Mouse (Mus musculus) CH12.LX (cell line): Measurements from ENCODE around the gene Mecr. TPM values are rescaled to one million over a fixed set of nuclear protein-coding genes. Genes with fewer than 3 reads are reported as not detected.
A peak's percentile ranks its signal among the peaks of the same experiment; 100 is the strongest.

ENCODE experiments used
- DNase-seq: peaks from one replicate; pipeline ENCODE4 v3.0.0-alpha.2; 2013; ENCODE audit errors: extremely low read depth
- H3K27ac ChIP-seq: 2 replicates; pipeline ENCODE4 v1.5.1; 2012; ENCODE audit warnings: low read depth, mild to moderate bottlenecking, control low read depth, moderate library complexity; ENCODE audit not compliant: insufficient read depth
- H3K27me3 ChIP-seq: replicated peaks from 2 replicates; pipeline ENCODE3; 2012; ENCODE audit warnings: inconsistent platforms
- H3K36me3 ChIP-seq, 2 experiments: replicated peaks in 1 of 2; 2 replicates each; pipeline versions ENCODE3 to v1.6.1; 2012; ENCODE audit warnings: inconsistent platforms in 1 of 2, low read length in 1 of 2, mild to moderate bottlenecking in 1 of 2, mixed read lengths in 1 of 2, moderate library complexity in 1 of 2; ENCODE audit not compliant: control insufficient read depth in 1 of 2, insufficient read depth in 1 of 2
- H3K4me1 ChIP-seq, 2 experiments: 2 replicates each; pipeline ENCODE4 v1.6.1; 2012; ENCODE audit warnings: inconsistent platforms in 1 of 2, moderate library complexity in 1 of 2; ENCODE audit not compliant: insufficient read depth in 2 of 2, control insufficient read depth in 1 of 2
- H3K4me2 ChIP-seq: 2 replicates; pipeline ENCODE4 v1.6.1; 2012; ENCODE audit warnings: low read depth, mild to moderate bottlenecking, control low read depth; ENCODE audit not compliant: poor library complexity, insufficient read depth, severe bottlenecking
- H3K4me3 ChIP-seq, 3 experiments: fragments of 150-350 bp in 1 of 3; sonication (generic) in 1 of 3; replicated peaks in 1 of 3; 2 replicates each; pipeline versions ENCODE3 to v1.5.1; 2011 to 2012; ENCODE audit warnings: low read depth in 2 of 3, low read length in 2 of 3, mild to moderate bottlenecking in 2 of 3, moderate library complexity in 2 of 3, control low read depth in 1 of 3, improper control_type of control experiment in 1 of 3, inconsistent platforms in 1 of 3, mixed read lengths in 1 of 3; ENCODE audit not compliant: poor library complexity in 1 of 3
- H3K79me2 ChIP-seq: replicated peaks from 2 replicates; pipeline ENCODE4 v1.6.1; 2012; ENCODE audit warnings: mild to moderate bottlenecking, moderate library complexity; ENCODE audit not compliant: control insufficient read depth, poor library complexity, insufficient read depth, severe bottlenecking; ENCODE audit errors: extremely low read depth
- H3K9ac ChIP-seq: 2 replicates; pipeline ENCODE4 v1.6.1; 2012; ENCODE audit warnings: low read depth, mild to moderate bottlenecking, control low read depth, moderate library complexity; ENCODE audit not compliant: insufficient read depth
- H3K9me3 ChIP-seq: replicated peaks from 2 replicates; pipeline ENCODE3; 2012; ENCODE audit warnings: low read length, inconsistent platforms, mixed read lengths
- CHD1 ChIP-seq: IDR thresholded peaks from 2 replicates; pipeline ENCODE4 v1.6.1; 2012; ENCODE audit warnings: low read depth, low read length, improper control_type of control experiment, inconsistent platforms
- CHD2 ChIP-seq: IDR thresholded peaks from 2 replicates; pipeline ENCODE4 v1.6.1; 2011; ENCODE audit warnings: low read length, improper control_type of control experiment
- CTCF ChIP-seq, 2 experiments: IDR thresholded peaks in 1 of 2; conservative IDR thresholded peaks in 1 of 2; 2 replicates each; pipeline ENCODE4 v1.5.1; 2011 to 2012; ENCODE audit warnings: low read depth in 2 of 2, low read length in 2 of 2, improper control_type of control experiment in 1 of 2, inconsistent platforms in 1 of 2, mild to moderate bottlenecking in 1 of 2, moderate library complexity in 1 of 2
- E2F4 ChIP-seq: IDR thresholded peaks from 2 replicates; pipeline ENCODE4 v1.6.1; 2011; ENCODE audit warnings: low read depth, low read length, improper control_type of control experiment; ENCODE audit not compliant: insufficient replicate concordance
- ELF1 ChIP-seq: IDR thresholded peaks from 2 replicates; pipeline ENCODE4 v1.6.1; 2014; ENCODE audit warnings: low read depth, mild to moderate bottlenecking, inconsistent platforms, low read length, improper control_type of control experiment
- EP300 ChIP-seq: IDR thresholded peaks from 2 replicates; pipeline ENCODE4 v1.6.1; 2011; ENCODE audit warnings: low read length, improper control_type of control experiment
- ETS1 ChIP-seq: conservative IDR thresholded peaks from 2 replicates; pipeline ENCODE4 v1.6.1; 2012; ENCODE audit warnings: low read depth, mild to moderate bottlenecking, inconsistent platforms, low read length, improper control_type of control experiment, moderate library complexity
- HCFC1 ChIP-seq: IDR thresholded peaks from 2 replicates; pipeline ENCODE4 v1.6.1; 2012; ENCODE audit warnings: low read depth, mild to moderate bottlenecking, inconsistent platforms, low read length, improper control_type of control experiment
- JUN ChIP-seq: IDR thresholded peaks from 2 replicates; pipeline ENCODE4 v1.6.1; 2011; ENCODE audit warnings: low read depth, mild to moderate bottlenecking, low read length, improper control_type of control experiment, moderate library complexity; ENCODE audit not compliant: insufficient read depth
- MAFK ChIP-seq: IDR thresholded peaks from 2 replicates; pipeline ENCODE4 v1.6.1; 2011; ENCODE audit warnings: low read length, improper control_type of control experiment; ENCODE audit not compliant: insufficient replicate concordance
- MAZ ChIP-seq: IDR thresholded peaks from 2 replicates; pipeline ENCODE4 v1.6.1; 2012; ENCODE audit warnings: low read depth, mild to moderate bottlenecking, inconsistent platforms, low read length, improper control_type of control experiment, moderate library complexity
- MEF2A ChIP-seq: IDR thresholded peaks from 2 replicates; pipeline ENCODE4 v1.6.1; 2014; ENCODE audit warnings: low read depth, mild to moderate bottlenecking, inconsistent platforms, low read length, improper control_type of control experiment, borderline replicate concordance
- MYC ChIP-seq: IDR thresholded peaks from 2 replicates; pipeline ENCODE4 v1.6.1; 2011; ENCODE audit warnings: low read depth, mild to moderate bottlenecking, improper control_type of control experiment, low read length
- PAX5 ChIP-seq: IDR thresholded peaks from 2 replicates; pipeline ENCODE4 v1.6.1; 2012; ENCODE audit warnings: low read length, inconsistent platforms, mixed read lengths
- POLR2A ChIP-seq: IDR thresholded peaks from 2 replicates; pipeline ENCODE4 v1.6.1; 2011; ENCODE audit warnings: low read depth, mild to moderate bottlenecking, improper control_type of control experiment, low read length
- POLR2AphosphoS2 ChIP-seq: IDR thresholded peaks from 2 replicates; pipeline ENCODE4 v1.6.1; 2011; ENCODE audit warnings: low read depth, low read length, improper control_type of control experiment
- RCOR1 ChIP-seq: conservative IDR thresholded peaks from 2 replicates; pipeline ENCODE4 v1.6.1; 2012; ENCODE audit warnings: low read depth, mild to moderate bottlenecking, inconsistent platforms, low read length, improper control_type of control experiment
- SMC3 ChIP-seq: IDR thresholded peaks from 2 replicates; pipeline ENCODE4 v1.6.1; 2011; ENCODE audit warnings: low read depth, low read length, improper control_type of control experiment
- TBP ChIP-seq: conservative IDR thresholded peaks from 2 replicates; pipeline ENCODE4 v1.6.1; 2011; ENCODE audit warnings: low read depth, low read length, improper control_type of control experiment
- USF1 ChIP-seq: IDR thresholded peaks from 2 replicates; pipeline ENCODE4 v1.6.1; 2014; ENCODE audit warnings: low read depth, mild to moderate bottlenecking, inconsistent platforms, low read length, improper control_type of control experiment
- USF2 ChIP-seq: conservative IDR thresholded peaks from 2 replicates; pipeline ENCODE4 v1.6.1; 2011; ENCODE audit warnings: low read depth, low read length, improper control_type of control experiment
- dilution Hi-C: fragments of 300-500 bp; cut with MboI; formaldehyde crosslinking; loops from 2 replicates; pipeline ENCODE4 v1.14.3; 2020; ENCODE audit warnings: low sequenced_read_pairs; ENCODE audit not compliant: extremely low pct_unique_long_range_greater_than_20kb, extremely low pct_ligation_motif_present
- in situ Hi-C: fragments of 300-500 bp; cut with MboI; formaldehyde crosslinking; loops from 3 replicates; pipeline ENCODE4 v1.14.3; 2019; ENCODE audit warnings: low sequenced_read_pairs, low pct_ligation_motif_present, low pct_unique_long_range_greater_than_20kb, mixed read lengths
- polyA plus RNA-seq: library from polyadenylated mRNA; unstranded; fragments of >175 nt; gene quantifications from 2 replicates; pipeline ENCODE4 v1.2.1, GENCODE M21; 2012; ENCODE audit warnings: low read depth; ENCODE audit not compliant: insufficient read length
- total RNA-seq, 2 experiments: library from RNA; depleted of rRNA; stranded (reverse); fragments of 300-350 nt in 1 of 2; fragments of >200 nt in 1 of 2; gene quantifications; 2 replicates each; pipeline ENCODE4 v1.2.3; 2012 to 2014

Gene Mecr
- total and polyA plus RNA-seq, 3 experiments: 43.0 to 77.3 (median 54.6) TPM

GRCm38 (mm10) chr4:131836351-131836881 is 6.9 kb upstream of the Mecr start:
- H3K4me1 ChIP-seq: peaks cover 10 to 11% of the 10 kb centered on the region in 2 experiments
- no peaks in the 10 kb centered on the region for H3K36me3 ChIP-seq
- TF ChIP-seq USF1 (no peak), RCOR1 (no peak), MAZ (no peak), CHD2 (no peak), E2F4 (no peak), MYC (no peak)
- H3K4me2 ChIP-seq: no peak overlapping the region
- H3K9me3 ChIP-seq: peaks cover 3% of the 10 kb centered on the region
- H3K9ac ChIP-seq: no peak overlapping the region
- no peaks in the 10 kb centered on the region for H3K79me2 ChIP-seq
- peak overlapping the region in 1 of 3 experiments; percentile 44 for H3K4me3 ChIP-seq
- dilution Hi-C loops (no loop called here), in situ Hi-C loops (loop anchor here (5.0 to 10.0 kb wide), 2 partner anchors 109 to 582 kb away; no protein-coding TSS in a partner anchor)
- H3K27ac ChIP-seq: no peak overlapping the region
- no peak for DNase-seq
- H3K27me3 ChIP-seq: peaks cover 98% of the 10 kb centered on the region

GRCm38 (mm10) chr4:131836891-131837491 is 6.3 kb upstream of the Mecr start:
- no peak for TF ChIP-seq CHD2
- TF ChIP-seq PAX5: no peak
- no peak for TF ChIP-seq ELF1
- no peak for TF ChIP-seq TBP
- no peak for TF ChIP-seq RCOR1
- TF ChIP-seq POLR2AphosphoS2: no peak
- no peak for TF ChIP-seq MAFK
- TF ChIP-seq USF2: no peak
- TF ChIP-seq ETS1: no peak
- no peak for TF ChIP-seq CTCF (conservative IDR thresholded peaks at IDR 0.05 in 1 of 2, IDR thresholded peaks at IDR 0.05 in 1 of 2; ENCODE audit: low read depth in 2 of 2, low read length in 2 of 2)
- no peak for TF ChIP-seq HCFC1
- TF ChIP-seq SMC3: no peak
- no peak for TF ChIP-seq CHD1
- TF ChIP-seq POLR2A: no peak
- TF ChIP-seq EP300: no peak
- no peak for TF ChIP-seq MEF2A
- TF ChIP-seq USF1: no peak
- no peak for TF ChIP-seq JUN
- Histone ChIP-seq H3K4me3 (peak overlapping the region in 1 of 3 experiments; percentile 44), H3K4me1 (peaks cover 10 to 11% of the 10 kb centered on the region in 2 experiments), H3K9me3 (peaks cover 3% of the 10 kb centered on the region), H3K9ac (no peak overlapping the region), H3K4me2 (peak overlapping the region; percentile 75), H3K79me2 (no peaks in the 10 kb centered on the region), H3K36me3 (no peaks in the 10 kb centered on the region), H3K27me3 (peaks cover 98% of the 10 kb centered on the region), H3K27ac (no peak overlapping the region)
- in situ Hi-C loops (loop anchor here (5.0 to 10.0 kb wide), 2 partner anchors 110 to 582 kb away; no protein-coding TSS in a partner anchor), dilution Hi-C loops (no loop called here)
- DNase-seq: no peak
